Comparison of ENCODE assay signal across 9 mouse cellular contexts in genomic region chr15:61770721-61771542, GRCm38 (mm10).
DNase-seq lines count a peak whose midpoint lies in the region; ATAC-seq and TF ChIP-seq lines count a peak whose summit lies in the region.
"Had no signal": no experiment of that assay in that cellular context is flagged by ENCODE, and none has a peak within 500 bp of the region (broad histone marks: within the 10 kb centered on the region; RNA-seq: fewer than 3 reads in every experiment).

No protein-coding gene starts in this region.

- peaks cover 6% of the 10 kb centered on the region; the same call in 1 of the 2 replicates for H3K4me1 ChIP-seq in embryonic fibroblast, embryonic 13.5 days (ENCODE audit: control insufficient read depth, insufficient read depth, low read length)
- H3K4me1 ChIP-seq in stomach, embryonic 15.5 days, result peaks cover 5% of the 10 kb centered on the region; the same call in 1 of the 2 replicates
- H3K4me1 ChIP-seq: liver, embryonic 15.5 days had no signal

- TF ChIP-seq POLR2A in embryonic fibroblast, embryonic 13.5 days (IDR thresholded peaks at IDR 0.05; ENCODE audit: low read depth, low read length), result no peak

- no peak overlapping the region for H3K9ac ChIP-seq in stomach, embryonic 15.5 days
- H3K9ac ChIP-seq: liver, embryonic 15.5 days had no signal

- H3K27ac ChIP-seq in embryonic fibroblast, embryonic 13.5 days (ENCODE audit: insufficient read depth, low read length), result peak overlapping the region; percentile 6
- peak overlapping the region; percentile 53 for H3K27ac ChIP-seq in stomach, embryonic 15.5 days
- H3K27ac ChIP-seq: liver, embryonic 15.5 days had no signal

- H3K36me3 ChIP-seq in stomach, embryonic 15.5 days, result no peaks in the 10 kb centered on the region
- H3K36me3 ChIP-seq: liver, embryonic 15.5 days had no signal

- peak; percentile 58; the same call in 1 of the 2 replicates for ATAC-seq in stomach, embryonic 15.5 days (ENCODE audit: insufficient read depth, low FRiP score, low read depth)

- peak overlapping the region; percentile 27; the same call in 1 of the 2 replicates for H3K4me2 ChIP-seq in stomach, embryonic 15.5 days
- H3K4me2 ChIP-seq: liver, embryonic 15.5 days had no signal

- DNase-seq in right cerebral cortex, postnatal 25 days, result peak; percentile 40
- DNase-seq in right cerebral cortex, postnatal 4 days, result no peak
- DNase-seq in kidney, postnatal 36 days, result peak; percentile 8 to 9
- no peak for DNase-seq in cerebellum, postnatal 36 days
- no peak for DNase-seq in gastrocnemius, adult 18-20 months (ENCODE audit: low spot score)
- DNase-seq in adipocyte (ENCODE audit: low spot score), result no peak

- H3K9me3 ChIP-seq in stomach, embryonic 15.5 days, result no peaks in the 10 kb centered on the region
- H3K9me3 ChIP-seq: liver, embryonic 15.5 days had no signal

- H3K27me3 ChIP-seq in stomach, embryonic 15.5 days (replicated peaks), result no peaks in the 10 kb centered on the region
- H3K27me3 ChIP-seq: liver, embryonic 15.5 days had no signal

- TF ChIP-seq CTCF in embryonic fibroblast, embryonic 13.5 days (IDR thresholded peaks at IDR 0.05; ENCODE audit: borderline replicate concordance, insufficient read depth, low read length), result no peak

- no peak overlapping the region for H3K4me3 ChIP-seq in embryonic fibroblast, embryonic 13.5 days (ENCODE audit: insufficient read depth, low read length)
- H3K4me3 ChIP-seq in stomach, embryonic 15.5 days (replicated peaks), result no peak overlapping the region
- H3K4me3 ChIP-seq: liver, embryonic 15.5 days had no signal

- WGBS in stomach, embryonic 15.5 days, result 37% methylated on average over 14 of the region's 14 CpGs

Comparison
In these comparisons a context has a peak if more than half of its experiments do, and no peak if none do; other contexts are left out.
1. DNase-seq: peak in right cerebral cortex, postnatal 25 days (single experiment) and kidney, postnatal 36 days (2 of 2); none in right cerebral cortex, postnatal 4 days (single experiment), cerebellum, postnatal 36 days (0 of 2), gastrocnemius, adult 18-20 months (single experiment) and adipocyte (single experiment).